Mouse (Mus musculus) C2C12 (cell line): ENCODE measurements at regions not wholly inside any gene's neighbourhood (a gene's known extent, or its start where the extent isn't known, plus 50 kb on each side); places are given as distances from the start of the nearest gene placed in this dataset.

Experiments used
- CTCF ChIP-seq: IDR thresholded peaks from one replicate; pipeline ENCODE4 v1.5.1; 2011; ENCODE audit not compliant: control insufficient read depth, insufficient read depth, insufficient read length
- MYOD1 ChIP-seq: IDR thresholded peaks from one replicate; pipeline ENCODE4 v1.6.1; 2011; ENCODE audit warnings: low read depth; ENCODE audit not compliant: control insufficient read depth, insufficient read length
- USF1 ChIP-seq: IDR thresholded peaks from one replicate; pipeline ENCODE4 v1.6.1; 2011; ENCODE audit warnings: low read depth, mild to moderate bottlenecking, control low read depth, moderate library complexity

DNA sequence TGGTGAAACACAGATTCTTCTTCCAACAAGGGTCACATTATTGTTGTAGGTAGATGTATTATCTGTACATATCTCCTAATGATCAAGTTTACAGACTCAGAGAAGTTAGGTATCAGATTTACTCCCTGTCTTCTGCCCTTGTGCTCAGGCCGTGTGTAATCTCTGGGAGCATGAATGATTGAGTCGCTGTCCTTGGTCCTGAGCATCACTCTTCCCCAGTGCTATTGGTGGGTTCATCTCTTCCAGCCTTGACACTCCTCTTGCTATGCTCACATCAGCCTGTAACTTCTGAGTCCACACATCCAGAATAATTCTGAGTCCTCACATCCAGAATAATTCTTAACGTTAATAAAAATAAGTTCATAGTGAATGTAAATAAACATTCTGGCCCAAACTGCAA is 295.6 kb downstream of the Basp1 start:
- TF ChIP-seq USF1 (no peak), CTCF (no peak), MYOD1 (no peak)
